19 mouse cellular contexts compared by ENCODE assay signal in the genomic region with DNA sequence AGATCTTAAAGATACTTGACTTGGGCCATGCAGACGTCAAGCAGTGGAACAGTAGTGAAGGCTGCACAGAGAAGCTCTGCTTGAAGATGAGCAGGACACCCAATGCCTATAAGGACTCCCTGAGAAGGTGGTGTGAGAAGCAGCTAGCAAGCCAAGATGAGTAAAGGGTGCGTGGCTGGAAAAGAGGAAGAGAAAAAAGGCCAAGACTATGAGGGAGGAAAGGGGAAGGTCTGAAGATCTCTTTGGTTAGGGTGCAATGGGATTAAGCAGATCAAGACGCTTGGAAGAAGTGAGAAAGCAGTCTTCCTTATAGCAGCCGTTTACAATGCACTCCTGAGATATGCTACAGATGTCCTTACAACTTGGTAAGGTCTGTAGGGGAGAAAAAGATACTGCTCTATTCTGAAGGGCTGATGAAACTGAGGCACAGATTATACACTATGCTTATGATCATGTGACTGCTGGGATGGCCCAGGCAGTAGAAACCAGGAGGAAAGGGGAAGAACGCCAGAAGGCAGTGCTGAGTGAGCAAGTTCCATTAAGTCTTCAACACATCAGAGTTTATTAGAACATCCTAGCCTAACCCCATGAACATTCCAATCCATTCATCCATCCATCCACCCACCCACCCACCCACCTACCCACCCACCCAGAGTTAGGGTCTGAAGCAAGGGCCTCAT. TPM values are rescaled to one million over a fixed set of nuclear protein-coding genes. Genes with fewer than 3 reads are reported as not detected.
DNase-seq lines count a peak whose midpoint lies in the region; ATAC-seq and TF ChIP-seq lines count a peak whose summit lies in the region.
"Had no signal": no experiment of that assay in that cellular context is flagged by ENCODE, and none has a peak within 500 bp of the region (broad histone marks: within the 10 kb centered on the region; RNA-seq: fewer than 3 reads in every experiment).

No protein-coding gene starts in this region.

- H3K4me3 ChIP-seq in lung, postnatal 0 days (ENCODE audit: low read depth, low read length): no peak overlapping the region
- H3K4me3 ChIP-seq: embryonic facial prominence, embryonic 12.5 days; forebrain, embryonic 15.5 days; hindbrain, embryonic 12.5 days had no signal

- TF ChIP-seq CTCF in lung, postnatal 0 days (IDR thresholded peaks at IDR 0.05): no peak

- peaks cover 22% of the 10 kb centered on the region for H3K36me3 ChIP-seq in lung, postnatal 0 days (ENCODE audit: insufficient read depth, low read length)

- DNase-seq in heart, adult 11 months: peak; percentile 94
- no peak for DNase-seq in heart, postnatal 36 days
- peak; percentile 7 for DNase-seq in lung, postnatal 0 days (ENCODE audit: low spot score)
- no peak for DNase-seq in lung, adult 18-20 months
- DNase-seq in yolk sac, embryonic 10.5 days (ENCODE audit: low spot score): no peak
- no peak for DNase-seq in gastrocnemius, postnatal 25 days
- DNase-seq: adrenal gland, postnatal 14 days; cerebellum, adult 2 months; cerebellum, postnatal 14 days; gastrocnemius, postnatal 10 days had no signal

- no peaks in the 10 kb centered on the region; the same call in 1 of the 2 replicates for H3K9me3 ChIP-seq in lung, postnatal 0 days (ENCODE audit: low read length)
- H3K9me3 ChIP-seq: embryonic facial prominence, embryonic 12.5 days; forebrain, embryonic 15.5 days had no signal

- TF ChIP-seq EP300 in lung, postnatal 0 days (IDR thresholded peaks at IDR 0.05): no peak

- H3K9ac ChIP-seq in lung, postnatal 0 days (replicated peaks; ENCODE audit: low read depth): no peak overlapping the region
- H3K9ac ChIP-seq: embryonic facial prominence, embryonic 12.5 days; forebrain, embryonic 15.5 days; hindbrain, embryonic 12.5 days had no signal

- intact Hi-C loops in heart, postnatal 36 days (cut with DNase I): loop anchor here (5.0 kb wide), 1 partner anchor 209 kb away; no protein-coding TSS in a partner anchor

- H3K4me2 ChIP-seq in lung, postnatal 0 days (replicated peaks; ENCODE audit: low read depth, low read length): no peak overlapping the region
- H3K4me2 ChIP-seq: embryonic facial prominence, embryonic 12.5 days; forebrain, embryonic 15.5 days; heart, embryonic 11.5 days; hindbrain, embryonic 12.5 days had no signal

- no peaks in the 10 kb centered on the region for H3K27me3 ChIP-seq in lung, postnatal 0 days (replicated peaks; ENCODE audit: insufficient read depth, low read length)
- H3K27me3 ChIP-seq: embryonic facial prominence, embryonic 12.5 days; forebrain, embryonic 15.5 days; hindbrain, embryonic 12.5 days had no signal

- ATAC-seq in lung, postnatal 0 days: no peak
- peak; percentile 90 for ATAC-seq in granulocyte monocyte progenitor cell, adult 5-6 weeks (replicated peaks; ENCODE audit: poor library complexity, severe bottlenecking)
- peak; percentile 88 for ATAC-seq in monocyte, adult 5-6 weeks (replicated peaks; ENCODE audit: insufficient number of reproducible peaks, low FRiP score, low TSS enrichment, poor library complexity, severe bottlenecking)
- ATAC-seq: forebrain, embryonic 15.5 days; hindbrain, embryonic 16.5 days; inflammation-experienced regulatory T-cells, adult 6 months; intestine, postnatal 0 days had no signal

- WGBS in lung, postnatal 0 days: 76% methylated on average over 5 of the region's 5 CpGs

- H3K4me1 ChIP-seq in lung, postnatal 0 days (ENCODE audit: insufficient read depth, low read depth, low read length): no peaks in the 10 kb centered on the region
- H3K4me1 ChIP-seq: embryonic facial prominence, embryonic 12.5 days; forebrain, embryonic 15.5 days; hindbrain, embryonic 12.5 days had no signal

- H3K27ac ChIP-seq in lung, postnatal 0 days (ENCODE audit: low read length): no peak overlapping the region
- H3K27ac ChIP-seq: embryonic facial prominence, embryonic 12.5 days; forebrain, embryonic 15.5 days; hindbrain, embryonic 12.5 days had no signal

RNA-seq across cellular contexts. Expression of a gene that starts 55.6 kb away (rescaled TPM):
- 1 to 10 TPM; 1.1 to 1.4 TPM for total RNA-seq in heart, postnatal 36 days (2021)
- 19.7 and 20.6 TPM in 2 replicates for polyA plus RNA-seq in lung, postnatal 0 days (2015; fragmentation: Nextera tagmentation; extraction: Ambion mirVana)
- total RNA-seq in granulocyte monocyte progenitor cell, adult 5-6 weeks (2014; fragmentation: Nextera tagmentation): 1.1 and 6.9 TPM in 2 replicates
- total RNA-seq in granulocyte monocyte progenitor cell, adult 5-6 weeks (2017): 0.13 and 2.3 TPM in 2 replicates
- 0.48 TPM in 1 of 3 replicates, not detected in the others for total RNA-seq in monocyte, adult 5-6 weeks (2017)
- total RNA-seq in gastrocnemius, postnatal 25 days (2021): 1 to 10 TPM; 2.0 to 2.5 TPM

Comparison
In these comparisons a context has a peak if more than half of its experiments do, and no peak if none do; other contexts are left out.
1. DNase-seq: peak in heart, adult 11 months (single experiment) and lung, postnatal 0 days (single experiment); none in heart, postnatal 36 days (0 of 2), lung, adult 18-20 months (0 of 2), yolk sac, embryonic 10.5 days (single experiment) and gastrocnemius, postnatal 25 days (single experiment).